Mouse (Mus musculus) embryonic facial prominence, embryonic 15.5 days (tissue): Measurements from ENCODE around the gene Cd300ld5. TPM values are rescaled to one million over a fixed set of nuclear protein-coding genes. Genes with fewer than 3 reads are reported as not detected.
"Not testable (repeated sequence)": the region's sequence is repeated elsewhere in the genome, so short reads cannot be mapped to it uniquely, and the experiment has no call there.

Source experiments
- ATAC-seq: fragments of 200-750 bp; cut with Nextera tagmentation; 2 replicates; pipeline ENCODE4 v1.8.0; 2017; ENCODE audit warnings: low read depth, moderate TSS enrichment; ENCODE audit not compliant: insufficient number of reproducible peaks, low FRiP score, low TSS enrichment
- H3K27ac ChIP-seq: fragments of 300-500 bp; sonication (generic); replicated peaks from 2 replicates; pipeline ENCODE4 v1.5.1; 2015; ENCODE audit warnings: mild to moderate bottlenecking, inconsistent platforms
- H3K27me3 ChIP-seq: fragments of 300-500 bp; sonication (generic); 2 replicates; pipeline ENCODE4 v1.6.1; 2015; ENCODE audit warnings: inconsistent platforms
- H3K36me3 ChIP-seq: fragments of 300-500 bp; sonication (generic); 2 replicates; pipeline ENCODE4 v1.6.1; 2015; ENCODE audit warnings: mild to moderate bottlenecking, inconsistent platforms
- H3K4me1 ChIP-seq: fragments of 300-500 bp; sonication (generic); 2 replicates; pipeline ENCODE4 v1.6.1; 2015; ENCODE audit warnings: inconsistent platforms
- H3K4me2 ChIP-seq: fragments of 300-500 bp; sonication (generic); replicated peaks from 2 replicates; pipeline ENCODE4 v1.6.1; 2015; ENCODE audit warnings: mild to moderate bottlenecking, inconsistent platforms
- H3K4me3 ChIP-seq: fragments of 300-500 bp; sonication (generic); replicated peaks from 2 replicates; pipeline ENCODE4 v1.5.1; 2015; ENCODE audit warnings: mild to moderate bottlenecking, inconsistent platforms
- H3K9ac ChIP-seq: fragments of 300-500 bp; sonication (generic); 2 replicates; pipeline ENCODE4 v1.6.1; 2015; ENCODE audit warnings: inconsistent platforms
- H3K9me3 ChIP-seq: fragments of 300-500 bp; sonication (generic); replicated peaks from 2 replicates; pipeline ENCODE4 v1.6.1; 2016; ENCODE audit warnings: inconsistent platforms
- WGBS: fragments of 180-500 bp; shearing (Covaris S2); methylation state at CpG from one replicate; pipeline ENCODE4 v1.1.7; 2015; 5-methylcytosine and 5-hydroxymethylcytosine counted together
- polyA plus RNA-seq: library from polyadenylated mRNA; unstranded; fragments of >200 nt; fragmentation: Nextera tagmentation; extraction: Ambion mirVana; gene quantifications from 2 replicates; pipeline ENCODE4 v1.2.1, GENCODE M21; 2015

Cd300ld5 gene
- polyA plus RNA-seq, 1 experiment from 2014 or later: not detected

GRCm38 (mm10) chr11:115048259-115048658 is 10.7 kb upstream of the Cd300ld5 start, which contains the start of gene Cd300ld3:
Gene Cd300ld3 (minus strand): TSS chr11:115048409.
- Histone ChIP-seq H3K27ac (no peak within 1 kb of the TSS), H3K4me2 (no peak within 1 kb of the TSS), H3K9me3 (no peaks in the 10 kb centered on the region), H3K4me3 (no peak within 1 kb of the TSS), H3K9ac (no peak within 1 kb of the TSS), H3K36me3 (no peaks in the 10 kb centered on the region), H3K4me1 (no peaks in the 10 kb centered on the region), H3K27me3 (no peaks in the 10 kb centered on the region)
- no peak for ATAC-seq
- WGBS: 62% methylated on average over 2 of the region's 2 CpGs

- H3K9ac ChIP-seq, H3K27me3 ChIP-seq, ATAC-seq, H3K4me2 ChIP-seq, H3K27ac ChIP-seq, H3K36me3 ChIP-seq, H3K4me1 ChIP-seq, H3K4me3 ChIP-seq, H3K9me3 ChIP-seq: not testable (repeated sequence)
- WGBS: no CpG with 5 or more reads among the region's 6 CpGs
Observed at GRCm38 (mm10) chr11:115026912-115027311, 10.7 kb downstream of the Cd300ld5 start, which contains the start of gene Cd300ld4. Gene Cd300ld4 (minus strand): TSS chr11:115027012.

GRCm38 (mm10) chr11:115016093-115016492 is 21.5 kb downstream of the Cd300ld5 start, which contains the start of gene Cd300ld2:
Gene Cd300ld2 (minus strand): TSS chr11:115016193.
- not testable (repeated sequence) for H3K4me3 ChIP-seq, H3K9ac ChIP-seq, H3K27me3 ChIP-seq, H3K36me3 ChIP-seq, H3K27ac ChIP-seq, ATAC-seq, H3K4me2 ChIP-seq, H3K9me3 ChIP-seq, H3K4me1 ChIP-seq
- no CpG with 5 or more reads among the region's 7 CpGs for WGBS

- ATAC-seq: no peak
- no peak overlapping the region for H3K9ac ChIP-seq
- no peak overlapping the region for H3K4me2 ChIP-seq
- 82% methylated on average over 5 of the region's 5 CpGs for WGBS
- H3K27me3 ChIP-seq: no peaks in the 10 kb centered on the region
- H3K27ac ChIP-seq: no peak overlapping the region
- H3K9me3 ChIP-seq: no peaks in the 10 kb centered on the region
- H3K36me3 ChIP-seq: no peaks in the 10 kb centered on the region
- no peaks in the 10 kb centered on the region for H3K4me1 ChIP-seq
- H3K4me3 ChIP-seq: no peak overlapping the region
Observed at GRCm38 (mm10) chr11:115004070-115004469, 33.5 kb downstream of the Cd300ld5 start.

GRCm38 (mm10) chr11:115001474-115002040 is 36.0 kb downstream of the Cd300ld5 start, which contains the start of gene Cd300c2:
Gene Cd300c2 (minus strand): TSS chr11:115001880.
- H3K36me3 ChIP-seq: no peaks in the 10 kb centered on the region
- H3K4me2 ChIP-seq: no peak within 1 kb of the TSS
- WGBS: 78% methylated on average over 7 of the region's 7 CpGs
- ATAC-seq: no peak
- no peak within 1 kb of the TSS for H3K27ac ChIP-seq
- no peak within 1 kb of the TSS for H3K4me3 ChIP-seq
- no peaks in the 10 kb centered on the region for H3K9me3 ChIP-seq
- no peak within 1 kb of the TSS for H3K9ac ChIP-seq
- no peaks in the 10 kb centered on the region for H3K4me1 ChIP-seq
- no peaks in the 10 kb centered on the region for H3K27me3 ChIP-seq

- Histone ChIP-seq H3K27me3 (no peaks in the 10 kb centered on the region), H3K9me3 (no peaks in the 10 kb centered on the region), H3K4me1 (no peaks in the 10 kb centered on the region), H3K4me2 (no peak within 1 kb of the TSS), H3K4me3 (no peak within 1 kb of the TSS), H3K27ac (no peak within 1 kb of the TSS), H3K36me3 (no peaks in the 10 kb centered on the region), H3K9ac (no peak within 1 kb of the TSS)
- WGBS: 67% methylated on average over 4 of the region's 4 CpGs
- no peak for ATAC-seq
Observed at GRCm38 (mm10) chr11:114989793-114990192, 47.8 kb downstream of the Cd300ld5 start, which contains the start of gene Cd300ld. Gene Cd300ld (minus strand): TSS chr11:114989922.

- H3K27me3 ChIP-seq: no peaks in the 10 kb centered on the region
- no peak overlapping the region for H3K9ac ChIP-seq
- H3K4me3 ChIP-seq: no peak overlapping the region
- H3K36me3 ChIP-seq: no peaks in the 10 kb centered on the region
- no peaks in the 10 kb centered on the region for H3K4me1 ChIP-seq
- no peak overlapping the region for H3K27ac ChIP-seq
- 66% methylated on average over 4 of the region's 4 CpGs for WGBS
- no peak for ATAC-seq
- no peak overlapping the region for H3K4me2 ChIP-seq
- H3K9me3 ChIP-seq: 0 out of 2 replicates have a peak, but pooled peaks cover 3% of the 10 kb centered on the region
Observed at GRCm38 (mm10) chr11:114981866-114982265, 55.7 kb downstream of the Cd300ld5 start.

Other genes with a start within 250 kb of the Cd300ld5 start
- 3.6 and 4.2 TPM in 2 replicates for gene Btbd17, start 241.8 kb downstream of the Cd300ld5 start, polyA plus RNA-seq
- not detected in 2 replicates for gene Gpr142, start 238.8 kb downstream of the Cd300ld5 start, polyA plus RNA-seq
- 40.4 and 45.4 TPM in 2 replicates for gene Gprc5c, start 186.6 kb downstream of the Cd300ld5 start, polyA plus RNA-seq
- gene Cd300a, start 147.7 kb downstream of the Cd300ld5 start, polyA plus RNA-seq: 1.6 and 1.8 TPM in 2 replicates
- 0.49 and 0.61 TPM in 2 replicates for gene Cd300lb, start 103.4 kb downstream of the Cd300ld5 start, polyA plus RNA-seq
- gene Cd300c, start 68.6 kb downstream of the Cd300ld5 start, polyA plus RNA-seq: not detected in 2 replicates
- gene Cd300ld, start 47.8 kb downstream of the Cd300ld5 start, polyA plus RNA-seq: 0.28 and 0.34 TPM in 2 replicates
- gene Cd300c2, start 35.9 kb downstream of the Cd300ld5 start, polyA plus RNA-seq: 3.8 and 5.6 TPM in 2 replicates
- gene Cd300ld2, start 21.6 kb downstream of the Cd300ld5 start, polyA plus RNA-seq: not detected in 2 replicates
- not detected in 2 replicates for gene Cd300ld4, start 10.8 kb downstream of the Cd300ld5 start, polyA plus RNA-seq
- gene Cd300ld3, start 10.6 kb upstream of the Cd300ld5 start, polyA plus RNA-seq: not detected in 2 replicates
- gene Cd300e, start 24.4 kb upstream of the Cd300ld5 start, polyA plus RNA-seq: 0.12 and 0.16 TPM in 2 replicates
- gene Rab37, start 53.7 kb upstream of the Cd300ld5 start, polyA plus RNA-seq: 1.6 and 2.0 TPM in 2 replicates
- gene Cd300lf, start 96.2 kb upstream of the Cd300ld5 start, polyA plus RNA-seq: 0.96 and 1.0 TPM in 2 replicates
- 45.2 and 51.8 TPM in 2 replicates for gene Slc9a3r1, start 125.6 kb upstream of the Cd300ld5 start, polyA plus RNA-seq
- 12.6 and 13.9 TPM in 2 replicates for gene Tmem104, start 149.7 kb upstream of the Cd300ld5 start, polyA plus RNA-seq
- gene Nat9, start 150.1 kb upstream of the Cd300ld5 start, polyA plus RNA-seq: 30.9 and 41.6 TPM in 2 replicates
- gene Grin2c, start 229.5 kb upstream of the Cd300ld5 start, polyA plus RNA-seq: 0.05 TPM in 1 of 2 replicates, not detected in the other
- gene Fdxr, start 239.3 kb upstream of the Cd300ld5 start, polyA plus RNA-seq: 16.0 and 17.0 TPM in 2 replicates